ENCODE assay signal across 33 mouse cellular contexts in genomic region chr1:122889100-122889499, GRCm38 (mm10).
"Had no signal": no experiment of that assay in that cellular context is flagged by ENCODE, and none has a peak within 500 bp of the region (broad histone marks: within the 10 kb centered on the region; RNA-seq: fewer than 3 reads in every experiment).

No protein-coding gene starts in this region.

- H3K4me3 ChIP-seq: heart, adult 2 months; heart, embryonic 10.5 days; heart, embryonic 12.5 days; heart, embryonic 13.5 days; heart, embryonic 15.5 days; hindbrain, embryonic 10.5 days; hindbrain, embryonic 12.5 days; hindbrain, embryonic 13.5 days; hindbrain, embryonic 15.5 days; intestine, embryonic 15.5 days; layer of hippocampus, adult 2 months; left cerebral cortex, adult 2 months had no signal

- ATAC-seq: hindbrain, embryonic 16.5 days; hindbrain, postnatal 0 days; inflammation-experienced regulatory T-cells, adult 6 months; intestine, embryonic 15.5 days; intestine, embryonic 16.5 days; intestine, postnatal 0 days had no signal

- H3K9ac ChIP-seq: heart, embryonic 12.5 days; heart, embryonic 13.5 days; heart, embryonic 15.5 days; hindbrain, embryonic 12.5 days; hindbrain, embryonic 13.5 days; hindbrain, embryonic 14.5 days; hindbrain, embryonic 15.5 days; intestine, embryonic 15.5 days had no signal

- H3K27me3 ChIP-seq: heart, embryonic 12.5 days; heart, embryonic 13.5 days; heart, embryonic 15.5 days; hindbrain, embryonic 12.5 days; hindbrain, embryonic 13.5 days; hindbrain, embryonic 15.5 days; intestine, embryonic 15.5 days had no signal

- H3K4me2 ChIP-seq: heart, embryonic 11.5 days; heart, embryonic 12.5 days; heart, embryonic 13.5 days; heart, embryonic 15.5 days; hindbrain, embryonic 12.5 days; hindbrain, embryonic 13.5 days; hindbrain, embryonic 14.5 days; hindbrain, embryonic 15.5 days; intestine, embryonic 15.5 days had no signal

- H3K9me3 ChIP-seq: heart, embryonic 10.5 days; heart, embryonic 12.5 days; heart, embryonic 13.5 days; heart, embryonic 15.5 days; hindbrain, embryonic 10.5 days; hindbrain, embryonic 12.5 days; hindbrain, embryonic 13.5 days; hindbrain, embryonic 15.5 days; intestine, embryonic 15.5 days had no signal

- H3K27ac ChIP-seq: heart, adult 2 months; heart, embryonic 10.5 days; heart, embryonic 13.5 days; heart, embryonic 15.5 days; hindbrain, embryonic 10.5 days; hindbrain, embryonic 12.5 days; hindbrain, embryonic 13.5 days; hindbrain, embryonic 14.5 days; hindbrain, embryonic 15.5 days; hindbrain, postnatal 0 days; intestine, embryonic 15.5 days; layer of hippocampus, adult 2 months; left cerebral cortex, adult 2 months had no signal

- DNase-seq: heart, adult 18-20 months; heart, adult 2 months; heart, postnatal 10 days; heart, postnatal 14 days; heart, postnatal 36 days; heart, postnatal 4 days; kidney, adult 18-20 months; kidney, adult 2 months; kidney, adult 8-10 months; kidney, postnatal 10 days; kidney, postnatal 14 days; kidney, postnatal 25 days; kidney, postnatal 36 days; layer of hippocampus, adult 9-11 months; layer of hippocampus, postnatal 36 days had no signal

- H3K36me3 ChIP-seq: heart, embryonic 10.5 days; heart, embryonic 12.5 days; heart, embryonic 13.5 days; heart, embryonic 15.5 days; hindbrain, embryonic 10.5 days; hindbrain, embryonic 12.5 days; hindbrain, embryonic 13.5 days; hindbrain, embryonic 15.5 days; intestine, embryonic 15.5 days had no signal

- H3K4me1 ChIP-seq: heart, embryonic 10.5 days; heart, embryonic 12.5 days; heart, embryonic 13.5 days; heart, embryonic 15.5 days; hindbrain, embryonic 10.5 days; hindbrain, embryonic 12.5 days; hindbrain, embryonic 13.5 days; hindbrain, embryonic 15.5 days; intestine, embryonic 15.5 days had no signal
